Mouse (Mus musculus): Measurements from ENCODE around the gene Ispd.

DNA sequence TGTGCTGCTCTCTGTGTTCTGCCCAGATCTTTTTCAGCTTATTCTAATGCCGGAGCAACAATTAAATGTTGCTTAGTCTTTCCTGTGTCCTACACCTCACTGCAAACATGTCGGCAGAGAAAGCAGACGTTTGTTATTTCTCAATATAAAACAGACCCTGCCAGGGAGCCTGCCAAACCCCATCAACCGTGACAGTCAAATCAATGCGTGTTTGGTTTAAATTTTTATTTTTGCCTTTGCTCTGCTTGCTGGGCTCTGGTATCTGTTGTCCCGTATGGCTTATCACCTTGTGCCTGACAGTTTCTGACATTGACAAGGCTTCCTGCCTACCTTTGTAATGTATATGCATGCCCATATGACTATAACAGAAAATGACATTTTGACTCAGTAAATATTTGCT lies 285.5 kb downstream of the Ispd start:
- TF ChIP-seq CTCF (IDR thresholded peaks at IDR 0.05; ENCODE audit: low read depth) (no peak), EP300 (IDR thresholded peaks at IDR 0.05; ENCODE audit: low read depth) (no peak)

Measured in liver, postnatal 0 days (tissue).